Mouse (Mus musculus): ENCODE data around the gene Cct3.

DNA sequence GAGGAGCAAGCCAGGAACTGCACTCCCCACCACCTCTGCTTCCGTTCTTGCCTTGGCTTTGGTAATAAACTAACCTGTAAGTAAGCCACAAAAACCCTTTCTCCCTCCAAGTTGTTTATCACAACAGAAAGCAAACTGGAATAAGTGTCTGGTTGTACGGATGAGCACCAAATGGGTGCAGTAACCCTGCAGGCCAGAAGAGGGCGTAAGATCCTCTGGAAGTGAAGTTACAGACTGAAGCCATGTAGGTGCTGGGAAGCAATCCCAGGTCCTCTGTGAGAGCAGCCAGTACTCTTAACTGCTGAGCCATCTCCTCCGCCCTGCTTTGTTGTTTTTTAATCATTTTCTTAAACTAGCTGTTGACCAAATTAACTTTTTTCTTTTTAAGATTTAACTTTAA is 22.9 kb upstream of the Cct3 start:
- TF ChIP-seq CTCF (conservative IDR thresholded peaks at IDR 0.05; ENCODE audit: insufficient read depth, insufficient read length, low read depth, low read length) (0 out of 2 replicates have a peak, but pooled peaks have one; percentile 10), POLR2A (IDR thresholded peaks at IDR 0.05; ENCODE audit: low read depth, low read length) (no peak)

Data from kidney, adult 2 months (tissue).